Comparison of ENCODE assay signal across 8 mouse cellular contexts in the genomic region with DNA sequence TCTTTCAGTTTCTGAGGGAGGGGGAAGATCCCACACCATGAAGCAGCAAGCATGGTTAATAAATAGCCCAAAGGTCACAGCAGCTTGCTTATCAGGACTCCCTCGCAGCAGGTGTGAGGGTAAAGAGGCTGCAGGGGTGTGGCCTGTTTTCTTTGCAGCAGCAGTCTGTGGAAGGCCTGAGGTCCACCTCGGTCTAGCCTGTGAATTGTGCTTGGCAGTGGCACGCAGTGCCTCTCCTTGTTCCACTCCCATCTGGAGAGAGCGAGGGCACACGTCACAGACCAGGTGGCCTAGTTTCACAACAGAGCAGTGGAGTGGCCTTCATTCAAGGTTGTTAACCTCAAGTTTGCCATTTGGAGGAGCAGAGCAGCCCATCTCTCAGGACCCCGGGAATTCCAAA. TPM values are rescaled to one million over a fixed set of nuclear protein-coding genes. Genes with fewer than 3 reads are reported as not detected.
DNase-seq lines count a peak whose midpoint lies in the region; ATAC-seq and TF ChIP-seq lines count a peak whose summit lies in the region.

No protein-coding gene starts in this region.

- peak; percentile 70 for ATAC-seq in kidney, embryonic 14.5 days (ENCODE audit: low FRiP score, low TSS enrichment)
- no peak for ATAC-seq in forebrain, postnatal 0 days

- H3K9me3 ChIP-seq in kidney, embryonic 14.5 days (ENCODE audit: control insufficient read depth, low read length) = no peaks in the 10 kb centered on the region
- H3K9me3 ChIP-seq in forebrain, postnatal 0 days (ENCODE audit: low read length) = no peaks in the 10 kb centered on the region

- DNase-seq in gastrocnemius, adult 2 months = peak; percentile 63
- DNase-seq in gastrocnemius, postnatal 14 days = no peak
- peak; percentile 56 to 58 for DNase-seq in adrenal gland, postnatal 36 days
- peak; percentile 72 for DNase-seq in lung, postnatal 10 days
- DNase-seq in forebrain, postnatal 0 days = no peak
- DNase-seq in testis, postnatal 10 days (ENCODE audit: low spot score) = no peak
- no peak for DNase-seq in T-cell, adult 2 months (ENCODE audit: low spot score)

- no peaks in the 10 kb centered on the region for H3K36me3 ChIP-seq in kidney, embryonic 14.5 days (ENCODE audit: control insufficient read depth, insufficient read depth, low read length)
- H3K36me3 ChIP-seq in forebrain, postnatal 0 days (ENCODE audit: insufficient read depth) = no peaks in the 10 kb centered on the region

- H3K4me2 ChIP-seq in kidney, embryonic 14.5 days (replicated peaks; ENCODE audit: low read depth, low read length) = no peak overlapping the region
- H3K4me2 ChIP-seq in forebrain, postnatal 0 days (ENCODE audit: low read depth) = no peak overlapping the region

- TF ChIP-seq CTCF in gastrocnemius, adult 2 months (IDR thresholded peaks at IDR 0.05) = no peak
- no peak for TF ChIP-seq CTCF in forebrain, postnatal 0 days (IDR thresholded peaks at IDR 0.05; ENCODE audit: low read depth)

- H3K27me3 ChIP-seq in kidney, embryonic 14.5 days (ENCODE audit: control insufficient read depth, insufficient read depth, low read length) = no peaks in the 10 kb centered on the region
- no peaks in the 10 kb centered on the region for H3K27me3 ChIP-seq in forebrain, postnatal 0 days (ENCODE audit: insufficient read depth, low read length)

- H3K27ac ChIP-seq in gastrocnemius, adult 2 months = peak overlapping the region; percentile 76
- peak overlapping the region; percentile 47 for H3K27ac ChIP-seq in kidney, embryonic 14.5 days (ENCODE audit: low read depth, low read length)
- no peak overlapping the region for H3K27ac ChIP-seq in forebrain, postnatal 0 days (ENCODE audit: low read depth, low read length)

- peak overlapping the region; percentile 23; the same call in 1 of the 2 replicates for H3K9ac ChIP-seq in kidney, embryonic 14.5 days (ENCODE audit: low read depth, low read length)
- H3K9ac ChIP-seq in forebrain, postnatal 0 days = no peak overlapping the region

- 24% methylated on average over 6 of the region's 6 CpGs for WGBS in kidney, embryonic 14.5 days
- WGBS in forebrain, postnatal 0 days = 53% methylated on average over 6 of the region's 6 CpGs

- no peak overlapping the region for H3K4me3 ChIP-seq in gastrocnemius, adult 2 months
- no peak overlapping the region for H3K4me3 ChIP-seq in kidney, embryonic 14.5 days (ENCODE audit: low read length)
- H3K4me3 ChIP-seq in forebrain, postnatal 0 days (ENCODE audit: low read depth, low read length) = no peak overlapping the region

- peaks cover 11% of the 10 kb centered on the region for H3K4me1 ChIP-seq in kidney, embryonic 14.5 days (ENCODE audit: control insufficient read depth, insufficient read depth, low read length)
- no peaks in the 10 kb centered on the region for H3K4me1 ChIP-seq in forebrain, postnatal 0 days (ENCODE audit: insufficient read depth)

- intact Hi-C loops in gastrocnemius, adult 2 months (cut with DNase I) = no loop called here
- intact Hi-C loops in gastrocnemius, postnatal 14 days (cut with DNase I; ENCODE audit: low total_unique reads) = no loop called here

RNA-seq across cellular contexts. Expression of a gene that starts 19.6 kb away (rescaled TPM):
- 1 to 10 TPM; 6.8 to 9.7 TPM for total RNA-seq in gastrocnemius, adult 2 months (2021)
- 10 to 100 TPM; 11.4 to 12.8 TPM for total RNA-seq in gastrocnemius, postnatal 14 days (2021)
- total RNA-seq in adrenal gland, postnatal 36 days (2021) = 10 to 100 TPM; 30.1 to 32.6 TPM
- polyA plus RNA-seq in kidney, embryonic 14.5 days (2014; fragmentation: Nextera tagmentation; extraction: Ambion mirVana) = 34.9 and 45.5 TPM in 2 replicates
- total RNA-seq in forebrain, postnatal 0 days (2014; rRNA removed) = 20.4 and 26.8 TPM in 2 replicates
- polyA plus RNA-seq in forebrain, postnatal 0 days (2015; fragmentation: Nextera tagmentation; extraction: Ambion mirVana) = 14.5 and 16.2 TPM in 2 replicates

Comparison
In these comparisons a context has a peak if more than half of its experiments do, and no peak if none do; other contexts are left out.
1. DNase-seq: peak in gastrocnemius, adult 2 months (single experiment), adrenal gland, postnatal 36 days (2 of 2) and lung, postnatal 10 days (single experiment); none in gastrocnemius, postnatal 14 days (single experiment), forebrain, postnatal 0 days (single experiment), testis, postnatal 10 days (single experiment) and T-cell, adult 2 months (single experiment).